Mouse (Mus musculus) adrenal gland, postnatal 4 days (tissue): ENCODE measurements at regions not wholly inside any gene's neighbourhood (a gene's known extent, or its start where the extent isn't known, plus 50 kb on each side); places are given as distances from the start of the nearest gene placed in this dataset.
"Not testable (repeated sequence)": the region's sequence is repeated elsewhere in the genome, so short reads cannot be mapped to it uniquely, and the experiment has no call there.

Experiments
- DNase-seq, 2 experiments: peaks; one replicate each; pipeline ENCODE4 v3.0.0; 2021 to 2022; ENCODE audit warnings: low spot score in 2 of 2, mixed read lengths in 2 of 2

DNA sequence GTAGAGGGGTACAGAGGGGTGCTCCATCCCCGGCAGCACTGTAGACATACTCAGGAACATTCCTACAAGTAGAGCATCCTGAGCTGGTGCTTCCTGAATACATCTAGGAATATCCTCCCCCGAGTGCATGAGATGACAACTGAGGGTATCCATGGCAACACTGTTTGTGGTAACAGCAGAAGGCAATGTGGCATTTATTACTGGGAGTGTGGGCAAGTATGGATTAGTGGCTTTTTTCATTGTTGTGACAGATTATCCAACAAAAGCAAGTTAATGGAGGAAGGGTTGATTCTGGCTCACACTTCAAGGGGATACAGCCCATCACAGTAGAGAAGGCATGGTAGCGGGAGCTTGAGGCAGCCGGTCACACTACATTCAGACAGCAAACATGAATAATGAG lies 114.0 kb upstream of the Nxpe4 start:
- DNase-seq, result no peak

DNA sequence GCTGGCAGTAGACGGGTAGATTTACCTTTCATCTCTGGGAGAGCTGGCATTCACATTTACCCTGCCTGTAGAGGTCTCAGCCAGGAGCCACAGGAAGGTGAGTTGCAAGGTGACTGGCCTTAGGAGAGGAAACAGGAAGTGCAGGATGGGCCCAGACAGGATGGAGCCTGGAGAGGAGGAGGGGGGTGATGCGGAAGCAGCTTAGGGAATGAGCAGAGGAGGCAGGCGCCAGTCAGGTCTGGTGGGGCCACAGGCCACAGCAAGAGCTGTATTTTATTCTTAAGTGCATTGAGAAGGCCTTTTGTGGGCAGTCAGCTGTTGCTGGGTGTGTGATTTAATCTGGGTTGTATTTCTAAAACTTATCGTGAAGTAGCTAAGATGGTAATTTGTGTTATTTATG lies 108.2 kb upstream of the Nxpe4 start:
- no peak for DNase-seq

DNA sequence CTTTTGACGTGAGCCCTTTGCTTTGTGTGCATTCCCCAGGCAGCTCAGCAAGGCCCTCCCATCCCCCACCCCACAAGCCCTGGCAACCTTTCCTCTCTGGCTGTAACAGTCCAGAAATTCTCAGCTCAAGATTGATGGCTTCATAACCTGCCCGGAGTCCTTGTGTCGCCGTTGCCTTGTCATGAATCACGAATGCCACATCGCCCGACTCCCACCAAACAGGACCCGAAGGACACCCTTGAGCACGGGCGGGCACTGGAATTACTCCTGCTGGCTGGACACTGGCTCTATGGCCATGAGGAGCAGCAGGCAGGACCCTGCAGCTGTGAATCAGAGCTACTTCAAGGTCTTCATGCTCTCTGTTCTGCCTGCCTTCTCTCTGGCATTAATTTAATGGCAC lies 106.6 kb upstream of the Nxpe4 start:
- peak; percentile 34 to 63 for DNase-seq

DNA sequence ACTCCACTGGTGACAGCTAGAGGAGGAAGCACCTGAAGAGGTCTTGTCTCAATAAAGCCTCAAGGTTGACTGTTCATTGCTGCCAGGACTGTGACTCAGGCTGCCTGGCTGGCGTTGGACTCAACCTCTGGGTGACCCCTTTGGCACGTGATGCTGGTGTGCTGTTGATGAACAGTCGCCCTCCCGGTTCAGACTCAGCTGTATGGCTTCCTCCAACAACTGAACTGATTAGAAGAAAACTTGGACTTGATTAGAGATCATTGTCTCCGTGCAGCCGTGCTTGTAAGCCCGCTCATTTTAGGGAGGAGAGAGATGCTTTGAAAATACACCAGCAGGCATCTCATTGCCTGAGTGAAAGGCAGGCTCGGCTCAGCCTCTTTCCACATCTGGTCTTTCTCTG lies 103.2 kb upstream of the Nxpe4 start:
- DNase-seq, result peak in 1 of 2 experiments; percentile 26

DNA sequence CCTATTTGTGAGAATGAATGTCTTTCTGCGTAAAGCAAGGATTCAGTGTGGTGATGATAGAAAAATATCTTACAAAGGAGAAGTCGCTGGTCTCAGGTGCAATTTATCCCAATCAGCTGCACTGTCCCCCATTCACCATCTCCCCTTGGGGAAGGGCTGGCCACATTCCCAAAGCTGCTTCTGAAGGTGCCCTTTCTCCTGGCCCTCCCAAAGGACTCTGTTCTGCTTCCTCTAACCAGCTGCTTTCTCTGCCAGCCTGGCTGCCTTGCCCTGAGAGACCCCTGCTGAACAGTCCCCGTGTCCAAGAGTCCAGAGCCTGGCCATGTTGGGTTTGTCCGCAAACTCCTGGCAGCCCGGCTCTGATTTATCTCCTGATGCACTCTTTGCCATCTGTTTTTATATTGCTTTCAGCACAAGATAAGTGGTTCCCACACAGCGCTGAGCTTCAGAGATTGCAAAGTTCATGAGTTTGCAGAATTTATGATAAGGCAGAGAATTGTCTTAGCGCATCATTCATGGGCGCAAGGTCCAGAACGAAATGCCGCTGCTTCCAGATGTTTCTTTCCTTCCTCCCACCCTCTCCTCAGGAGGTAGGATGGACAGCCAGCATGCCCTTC lies 102.2 kb upstream of the Nxpe4 start:
- DNase-seq, result no peak

DNA sequence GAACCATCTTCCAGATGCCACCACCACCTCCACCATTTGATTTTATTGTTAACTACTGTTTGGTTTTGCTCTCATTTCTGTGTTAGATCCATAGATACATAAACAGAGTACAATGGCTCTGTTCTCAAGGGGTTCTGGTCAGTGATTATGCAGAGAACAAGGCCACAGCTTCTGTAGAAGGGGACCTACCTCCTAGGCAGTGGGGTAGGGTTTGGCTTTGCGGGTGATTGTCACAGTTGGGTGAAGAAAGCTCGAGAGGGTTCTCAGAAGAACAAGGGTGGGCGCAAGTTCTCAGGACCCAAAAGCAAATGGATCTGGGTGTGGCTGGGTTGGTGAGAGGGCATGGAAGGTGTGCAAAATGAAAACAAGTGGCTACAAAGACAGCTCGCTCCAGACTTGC lies 100.8 kb upstream of the Nxpe4 start:
- DNase-seq, result no peak

DNA sequence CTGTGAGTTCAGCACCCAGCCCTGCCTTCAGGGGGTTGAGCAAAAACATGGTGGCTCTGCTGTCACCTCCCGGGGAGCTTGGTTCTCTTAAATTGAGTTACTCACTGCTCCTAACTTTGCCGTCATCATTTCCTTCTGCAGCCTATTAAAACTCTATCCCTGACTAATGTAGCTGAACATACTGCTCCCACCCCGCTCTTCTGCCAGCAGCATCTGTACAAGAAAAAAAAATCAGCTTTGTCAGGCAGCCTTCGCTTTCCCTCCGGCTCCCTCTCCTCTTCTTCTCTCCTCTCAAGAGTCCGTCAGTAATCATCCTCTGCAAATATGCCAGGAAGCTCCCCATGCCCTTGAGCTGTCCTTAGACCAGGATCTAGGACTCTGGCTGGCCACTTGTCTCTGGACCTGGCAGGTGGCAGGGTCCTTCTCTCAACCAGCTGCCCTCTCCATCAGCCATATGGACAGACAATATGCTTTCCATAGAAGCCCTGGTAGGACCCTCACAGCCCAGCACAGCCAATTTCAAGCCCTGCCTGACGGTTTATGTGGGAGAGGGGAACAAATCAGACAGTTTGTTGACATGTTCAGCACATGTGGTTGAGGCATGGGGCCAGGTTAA lies 95.0 kb upstream of the Nxpe4 start:
- no peak for DNase-seq

DNA sequence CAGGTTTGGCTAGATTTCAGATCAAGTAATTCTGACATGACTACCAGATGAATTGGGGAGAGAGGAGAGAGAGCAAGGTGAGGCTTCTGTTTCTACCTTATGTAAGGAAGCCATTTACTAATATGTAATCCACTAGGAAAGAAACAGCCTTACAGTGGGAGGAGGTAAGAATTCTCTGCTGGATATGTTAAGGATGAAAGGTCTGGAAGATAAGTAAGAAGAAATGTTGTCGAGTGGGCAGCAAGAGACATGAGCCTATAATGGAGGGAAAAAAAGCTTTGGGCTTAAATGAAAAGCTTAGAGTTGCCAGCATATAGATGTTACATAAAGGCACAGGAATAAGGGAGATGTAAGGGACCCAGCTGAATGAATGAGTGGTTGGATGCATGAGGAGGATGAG lies 89.2 kb upstream of the Nxpe4 start:
- no peak for DNase-seq

DNA sequence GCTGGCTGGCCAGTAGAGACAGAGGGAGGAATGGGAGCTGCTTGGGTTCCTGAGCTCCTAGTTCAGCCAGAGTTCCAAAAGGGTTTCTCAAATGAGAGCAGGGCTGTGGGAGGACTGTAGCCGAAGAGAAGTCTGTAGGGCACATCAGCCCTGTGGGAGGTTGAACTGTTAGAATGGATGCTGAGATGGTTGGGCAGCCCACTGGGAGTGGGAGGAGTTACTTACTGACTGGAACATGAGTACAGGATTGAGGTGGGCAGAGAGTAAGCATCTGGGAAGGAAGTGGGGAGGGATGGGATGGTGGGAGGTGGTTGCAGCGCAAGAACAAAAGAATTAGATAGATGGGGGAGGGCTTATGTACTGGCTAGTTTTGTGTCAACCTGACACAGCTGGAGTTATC lies 88.7 kb upstream of the Nxpe4 start:
- DNase-seq, result no peak

DNA sequence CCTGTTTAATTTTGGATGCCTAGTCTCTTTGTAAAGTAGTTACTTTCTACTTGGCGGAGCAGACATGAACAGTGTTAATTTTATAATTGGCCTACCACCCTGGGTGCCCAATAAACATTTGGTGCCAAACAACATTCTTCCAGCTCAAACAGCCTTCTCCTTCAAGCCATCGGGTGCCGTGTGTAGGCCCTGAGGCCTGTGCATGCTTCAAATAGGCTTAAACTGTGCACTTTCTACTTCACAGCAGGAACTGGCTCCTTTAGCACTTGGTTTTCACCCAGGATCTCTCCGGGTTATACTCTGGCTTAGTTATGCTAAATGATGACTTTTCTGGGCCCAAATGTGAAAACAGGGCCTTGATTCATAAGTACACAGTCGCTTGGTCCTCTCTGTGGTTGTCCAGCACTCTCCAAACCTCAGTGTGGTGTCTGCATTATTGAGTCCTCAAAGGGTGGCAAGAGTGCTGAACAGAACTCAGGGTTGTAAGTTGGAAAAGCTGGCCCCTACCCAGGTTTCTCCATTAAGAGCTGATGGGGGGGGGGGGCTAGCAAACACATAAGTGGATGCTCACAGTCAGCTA lies 86.1 kb upstream of the Nxpe4 start:
- DNase-seq, result no peak

DNA sequence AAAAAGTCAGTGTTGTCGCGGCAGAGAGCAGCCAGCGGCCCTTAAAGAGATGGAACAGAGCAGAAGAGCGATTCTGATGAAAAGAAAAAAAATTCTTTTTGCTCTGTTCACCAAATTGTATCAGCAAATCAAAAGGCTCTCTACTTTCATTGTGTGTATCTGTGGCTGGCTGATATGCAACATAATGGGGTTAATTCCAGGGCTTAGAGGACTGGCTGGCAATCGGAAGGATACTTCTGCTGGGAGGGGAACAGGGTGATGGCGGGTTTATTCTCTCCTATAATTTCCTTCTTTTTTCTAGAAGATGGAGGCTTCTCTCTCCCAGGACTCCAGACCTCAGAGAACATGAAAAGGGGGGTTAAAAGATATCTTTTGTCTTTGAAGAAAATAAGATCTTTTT lies 79.4 kb upstream of the Nxpe4 start:
- DNase-seq, result no peak

DNA sequence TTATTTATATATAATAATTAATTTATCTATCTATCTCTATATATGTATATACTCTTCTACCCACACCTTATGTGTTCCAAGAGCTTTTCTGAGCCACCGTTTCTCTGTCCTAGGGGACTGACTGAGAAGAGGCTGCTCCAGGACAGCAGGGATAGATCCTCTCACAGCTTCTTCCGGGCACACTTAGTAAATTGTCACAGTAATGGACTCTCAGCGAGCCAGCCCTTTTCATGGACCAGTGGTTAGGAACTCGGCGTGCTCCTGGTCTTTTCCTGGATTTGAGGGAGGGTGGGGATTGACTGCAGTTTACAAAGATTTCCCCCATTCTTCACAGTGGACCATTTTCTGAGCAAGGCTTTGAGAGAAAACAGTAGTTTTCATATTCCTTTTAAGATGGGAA lies 77.6 kb upstream of the Nxpe4 start:
- not testable (repeated sequence) for DNase-seq

DNA sequence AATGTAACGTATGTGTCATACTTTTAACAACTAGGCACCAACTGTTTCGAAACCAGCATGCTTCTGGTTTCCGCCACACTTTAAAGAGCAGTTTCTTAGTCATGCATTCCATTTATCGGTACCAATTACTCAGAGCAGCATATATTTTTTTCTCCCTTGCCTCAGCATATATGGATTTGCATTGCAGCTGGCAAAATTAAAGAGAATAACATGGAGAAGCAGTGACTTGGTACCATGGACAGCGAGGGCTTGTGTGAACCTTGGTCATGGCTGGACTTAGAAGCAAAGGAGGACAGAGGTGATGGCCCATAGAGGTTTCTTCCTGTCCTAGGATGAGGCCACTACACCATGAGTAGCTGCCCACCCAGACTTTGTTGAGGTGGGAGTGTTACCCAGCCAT lies 72.2 kb upstream of the Nxpe4 start:
- DNase-seq, result no peak

DNA sequence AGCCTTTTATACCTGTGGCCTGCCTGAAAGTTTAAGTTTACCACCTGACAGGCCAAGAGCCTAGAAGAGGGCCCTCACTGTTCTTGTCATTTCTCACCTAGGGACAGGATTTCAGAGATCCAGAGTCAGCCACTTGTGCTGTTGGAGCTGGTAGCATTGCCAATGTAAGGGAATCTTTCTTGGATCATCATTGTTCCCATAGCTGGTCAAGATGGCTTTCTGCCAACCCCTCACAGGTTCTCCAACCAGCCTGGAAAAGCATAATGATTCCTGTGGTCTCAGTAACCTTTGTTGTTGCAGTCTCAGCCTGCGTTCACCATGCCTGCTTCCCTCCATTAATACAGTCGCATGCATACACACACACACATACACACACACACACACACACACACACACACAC lies 67.1 kb upstream of the Nxpe4 start:
- DNase-seq, result no peak

DNA sequence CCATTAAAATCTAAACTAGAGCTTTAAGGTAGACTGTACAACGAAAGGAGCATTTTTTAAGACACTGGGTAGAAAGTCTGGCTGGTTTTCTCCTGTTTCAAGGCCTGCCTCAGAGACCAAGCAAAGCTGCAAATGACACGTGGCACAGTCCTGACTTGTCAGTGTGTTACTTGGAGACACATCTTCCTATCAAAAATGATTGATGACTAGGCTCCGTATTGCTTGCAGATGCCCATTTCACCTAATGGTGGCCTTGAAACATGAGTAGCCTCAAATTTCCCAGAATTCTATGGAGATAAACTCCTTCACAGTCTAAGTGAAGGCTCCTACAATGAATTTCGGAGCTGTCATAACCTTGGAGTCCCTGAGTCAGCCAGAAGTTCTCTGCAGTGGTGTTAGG lies 62.0 kb upstream of the Nxpe4 start:
- DNase-seq, result no peak

DNA sequence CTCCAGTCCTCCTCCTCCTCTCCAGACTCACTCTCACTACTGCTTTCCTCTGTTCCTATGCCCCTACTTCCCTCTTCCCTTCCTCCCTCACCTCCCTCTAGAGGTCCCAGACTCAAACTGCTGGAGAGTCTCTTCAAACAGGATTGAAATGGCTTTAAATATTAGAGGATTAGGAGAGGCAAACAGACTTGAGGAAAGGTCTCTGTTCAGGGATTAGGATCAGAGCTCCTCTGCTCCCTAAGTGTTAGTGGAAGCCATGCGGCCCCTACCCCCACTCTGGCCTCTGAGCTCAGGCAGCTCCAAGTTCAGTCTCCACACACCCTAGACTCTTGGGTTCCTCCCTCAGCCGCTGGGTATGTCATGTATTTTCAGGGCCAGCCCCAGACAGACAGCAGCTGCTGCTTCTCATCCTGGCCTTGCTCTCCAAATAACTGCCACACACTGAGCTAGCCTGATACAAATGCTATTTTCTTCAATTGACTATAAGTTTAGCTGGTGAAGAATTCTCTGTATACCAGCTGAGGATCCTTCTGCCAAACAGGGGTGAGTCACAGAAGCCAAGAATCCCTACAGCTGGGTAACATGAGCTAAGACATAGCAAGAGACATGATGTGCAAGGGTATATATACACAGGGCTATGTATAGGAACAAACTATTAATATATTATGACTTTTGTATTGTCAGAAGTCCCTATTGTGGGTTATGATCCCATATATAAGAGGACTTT lies 55.2 kb upstream of the Nxpe4 start:
- DNase-seq, result no peak

DNA sequence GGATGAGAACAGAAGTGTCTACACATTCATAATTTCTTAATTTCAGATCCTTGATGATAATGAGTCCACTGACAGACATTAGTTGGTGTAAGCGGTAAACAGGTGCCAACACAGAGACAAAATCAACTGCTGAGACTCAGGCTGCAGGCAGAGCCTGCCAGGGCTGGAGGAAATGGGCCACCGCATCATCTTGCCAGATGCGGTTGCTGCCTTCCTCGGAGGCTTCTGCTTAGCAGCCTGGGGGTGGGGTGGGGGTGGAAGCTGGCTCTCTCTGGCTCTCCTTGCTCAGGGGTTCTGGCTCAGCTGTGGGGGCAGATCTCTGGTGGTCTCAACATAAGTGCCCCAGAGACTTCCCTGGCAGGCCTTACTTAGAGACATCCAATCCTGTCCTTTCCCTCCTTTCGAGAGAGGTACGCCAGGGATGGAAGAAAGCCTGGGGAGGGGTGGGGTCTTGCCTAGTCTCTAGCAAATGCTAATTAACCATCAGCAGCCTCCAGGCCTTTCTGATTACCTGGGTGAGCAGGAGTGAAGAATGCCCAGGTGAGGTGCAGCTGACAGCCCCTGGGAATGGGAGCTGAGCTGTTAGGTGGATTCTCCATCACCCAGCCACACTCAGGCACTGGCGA lies 52.7 kb upstream of the Nxpe4 start:
- DNase-seq, result no peak

DNA sequence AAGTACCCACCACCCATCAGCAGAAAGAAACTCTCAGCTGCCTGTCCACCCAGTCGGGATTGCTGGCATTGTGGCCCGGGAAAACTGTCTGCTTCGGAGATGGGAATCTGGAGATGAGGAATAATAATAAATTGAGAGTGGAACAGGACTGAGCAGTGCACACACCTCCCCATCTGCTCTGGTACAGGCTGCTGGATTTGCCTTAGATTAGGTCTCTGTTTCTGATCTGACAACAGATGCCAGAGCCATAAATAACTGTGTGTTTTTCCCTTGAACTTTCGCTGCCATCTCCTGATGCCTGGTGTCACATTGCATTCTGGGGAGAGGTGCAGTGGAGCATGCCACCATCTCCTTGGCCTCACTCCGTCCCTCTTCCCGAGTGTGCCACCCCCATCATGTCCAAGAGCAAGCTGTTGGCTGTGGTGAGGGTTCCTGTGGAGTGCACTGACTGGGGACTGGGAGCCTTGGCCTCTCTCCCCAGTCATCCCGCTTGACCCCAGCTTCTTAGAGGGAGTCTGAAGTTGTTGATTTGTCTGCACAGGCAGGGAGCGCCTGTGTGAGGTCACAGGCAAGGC lies 50.4 kb upstream of the Nxpe4 start:
- DNase-seq, result no peak
